Mouse (Mus musculus) liver, embryonic 13.5 days (tissue): ENCODE results near the gene Bmp5. TPM values are rescaled to one million over a fixed set of nuclear protein-coding genes. Genes with fewer than 3 reads are reported as not detected.

Experiments
- ATAC-seq: fragments of 200-750 bp; cut with Nextera tagmentation; 2 replicates; pipeline ENCODE4 v1.8.0; 2017; ENCODE audit warnings: low read depth, mild to moderate bottlenecking, moderate number of reproducible peaks, moderate library complexity
- DNase-seq: peaks from one replicate; pipeline ENCODE4 v3.0.0; 2022
- H3K27ac ChIP-seq: fragments of 300-500 bp; sonication (generic); 2 replicates; pipeline ENCODE4 v1.5.1; 2015; ENCODE audit warnings: moderate library complexity, mild to moderate bottlenecking, inconsistent platforms
- H3K27me3 ChIP-seq: fragments of 300-500 bp; sonication (generic); 2 replicates; pipeline ENCODE4 v1.6.1; 2015; ENCODE audit warnings: mild to moderate bottlenecking, inconsistent platforms
- H3K36me3 ChIP-seq: fragments of 300-500 bp; sonication (generic); 2 replicates; pipeline ENCODE4 v1.6.1; 2015; ENCODE audit warnings: mild to moderate bottlenecking, inconsistent platforms
- H3K4me1 ChIP-seq: fragments of 300-500 bp; sonication (generic); replicated peaks from 2 replicates; pipeline ENCODE4 v1.6.1; 2015; ENCODE audit warnings: inconsistent platforms
- H3K4me2 ChIP-seq: fragments of 300-500 bp; sonication (generic); 2 replicates; pipeline ENCODE4 v1.6.1; 2015; ENCODE audit warnings: inconsistent platforms, mild to moderate bottlenecking, moderate library complexity
- H3K4me3 ChIP-seq: fragments of 300-500 bp; sonication (generic); replicated peaks from 2 replicates; pipeline ENCODE4 v1.5.1; 2015; ENCODE audit warnings: mild to moderate bottlenecking, inconsistent platforms
- H3K9ac ChIP-seq: fragments of 300-500 bp; sonication (generic); 2 replicates; pipeline ENCODE4 v1.6.1; 2015; ENCODE audit warnings: mild to moderate bottlenecking, inconsistent platforms
- H3K9me3 ChIP-seq: fragments of 300-500 bp; sonication (generic); replicated peaks from 2 replicates; pipeline ENCODE4 v1.6.1; 2016; ENCODE audit warnings: inconsistent platforms
- WGBS: fragments of 180-500 bp; shearing (Covaris S2); methylation state at CpG from one replicate; pipeline ENCODE4 v1.1.7; 2015; ENCODE audit not compliant: insufficient replicate concordance; 5-methylcytosine and 5-hydroxymethylcytosine counted together
- microRNA-seq: library from miRNA; unstranded; fragments of <30 nt; microRNA quantifications from one replicate; pipeline ENCODE4, GENCODE M21; 2016
- polyA plus RNA-seq: library from polyadenylated mRNA; unstranded; fragments of >200 nt; fragmentation: Nextera tagmentation; extraction: Ambion mirVana; gene quantifications from 2 replicates; pipeline ENCODE4 v1.2.1, GENCODE M21; 2015

Gene Bmp5
- polyA plus RNA-seq, 1 experiment from 2014 or later = 1.9 TPM

GRCm38 (mm10) chr9:75901219-75901618 is 126.1 kb downstream of the Bmp5 start:
- Histone ChIP-seq H3K4me1 (no peaks in the 10 kb centered on the region; the same call in 1 of the 2 replicates), H3K9ac (no peak overlapping the region), H3K4me2 (no peak overlapping the region), H3K4me3 (no peak overlapping the region), H3K27ac (no peak overlapping the region), H3K27me3 (no peaks in the 10 kb centered on the region), H3K9me3 (no peaks in the 10 kb centered on the region), H3K36me3 (no peaks in the 10 kb centered on the region)
- 73% methylated on average over 9 of the region's 9 CpGs for WGBS
- no peak for DNase-seq
- no peak for ATAC-seq

- no peaks in the 10 kb centered on the region for H3K36me3 ChIP-seq
- H3K9ac ChIP-seq = no peak overlapping the region
- H3K4me3 ChIP-seq = no peak overlapping the region
- no peak overlapping the region for H3K27ac ChIP-seq
- no peaks in the 10 kb centered on the region for H3K27me3 ChIP-seq
- no peaks in the 10 kb centered on the region for H3K4me1 ChIP-seq
- ATAC-seq (no peak), DNase-seq (peak; percentile 11)
- H3K4me2 ChIP-seq = no peak overlapping the region
- no peaks in the 10 kb centered on the region for H3K9me3 ChIP-seq
- 44% methylated on average over 2 of the region's 2 CpGs for WGBS
These were observed 130.3 kb downstream of the Bmp5 start for GRCm38 (mm10) chr9:75905497-75905896.

- no peak for DNase-seq
- no peak overlapping the region for H3K27ac ChIP-seq
These were observed 135.1 kb downstream of the Bmp5 start for GRCm38 (mm10) chr9:75910112-75910799.

GRCm38 (mm10) chr9:75911542-75911941 is 136.4 kb downstream of the Bmp5 start:
- no peak overlapping the region for H3K4me3 ChIP-seq
- ATAC-seq (no peak), DNase-seq (no peak)
- H3K27ac ChIP-seq = no peak overlapping the region
- 73% methylated on average over 7 of the region's 7 CpGs for WGBS
- no peak overlapping the region for H3K9ac ChIP-seq
- no peak overlapping the region for H3K4me2 ChIP-seq
- H3K36me3 ChIP-seq = no peaks in the 10 kb centered on the region
- H3K4me1 ChIP-seq = no peaks in the 10 kb centered on the region
- no peaks in the 10 kb centered on the region for H3K27me3 ChIP-seq
- H3K9me3 ChIP-seq = no peaks in the 10 kb centered on the region

More at GRCm38 (mm10) chr9:75910112-75910799, 135.1 kb downstream of the Bmp5 start:
- Histone ChIP-seq H3K27me3 (no peaks in the 10 kb centered on the region), H3K9ac (no peak overlapping the region), H3K4me3 (no peak overlapping the region), H3K4me1 (no peaks in the 10 kb centered on the region), H3K9me3 (no peaks in the 10 kb centered on the region), H3K36me3 (no peaks in the 10 kb centered on the region), H3K4me2 (no peak overlapping the region)
- 53% methylated on average over 7 of the region's 7 CpGs for WGBS
- ATAC-seq = no peak

- no peak overlapping the region for H3K27ac ChIP-seq
- H3K27me3 ChIP-seq = no peaks in the 10 kb centered on the region
- DNase-seq = no peak
- no peaks in the 10 kb centered on the region for H3K4me1 ChIP-seq
- H3K36me3 ChIP-seq = no peaks in the 10 kb centered on the region
- ATAC-seq = no peak
- no peak overlapping the region for H3K4me3 ChIP-seq
- WGBS = 45% methylated on average over 2 of the region's 2 CpGs
- H3K4me2 ChIP-seq = no peak overlapping the region
- H3K9me3 ChIP-seq = no peaks in the 10 kb centered on the region
- no peak overlapping the region for H3K9ac ChIP-seq
These were observed 140.9 kb downstream of the Bmp5 start for GRCm38 (mm10) chr9:75916027-75916426.

- H3K27me3 ChIP-seq = no peaks in the 10 kb centered on the region
- ATAC-seq (peak; percentile 74), DNase-seq (no peak)
- H3K4me2 ChIP-seq = no peak overlapping the region
- no peaks in the 10 kb centered on the region for H3K36me3 ChIP-seq
- H3K9ac ChIP-seq = no peak overlapping the region
- no peak overlapping the region for H3K4me3 ChIP-seq
- H3K9me3 ChIP-seq = no peaks in the 10 kb centered on the region
- 47% methylated on average over 11 of the region's 11 CpGs for WGBS
- no peak overlapping the region for H3K27ac ChIP-seq
- peaks cover 6% of the 10 kb centered on the region for H3K4me1 ChIP-seq
These were observed 152.2 kb downstream of the Bmp5 start for GRCm38 (mm10) chr9:75927196-75927880.

- Histone ChIP-seq H3K4me3 (no peak overlapping the region), H3K27me3 (no peaks in the 10 kb centered on the region), H3K9me3 (no peaks in the 10 kb centered on the region), H3K4me2 (no peak overlapping the region), H3K36me3 (no peaks in the 10 kb centered on the region), H3K27ac (no peak overlapping the region), H3K9ac (no peak overlapping the region), H3K4me1 (peaks cover 6% of the 10 kb centered on the region)
- WGBS = 57% methylated on average over 5 of the region's 5 CpGs
- no peak for ATAC-seq
- DNase-seq = no peak
These were observed 152.9 kb downstream of the Bmp5 start for GRCm38 (mm10) chr9:75928068-75928467.

- no peak for DNase-seq
- H3K9me3 ChIP-seq = no peaks in the 10 kb centered on the region
- ATAC-seq = no peak
- no peak overlapping the region for H3K4me2 ChIP-seq
- no peaks in the 10 kb centered on the region for H3K27me3 ChIP-seq
- H3K27ac ChIP-seq = no peak overlapping the region
- H3K4me1 ChIP-seq = 0 out of 2 replicates have a peak, but pooled peaks cover 4% of the 10 kb centered on the region
- no peak overlapping the region for H3K4me3 ChIP-seq
- H3K36me3 ChIP-seq = no peaks in the 10 kb centered on the region
- 65% methylated on average over 3 of the region's 3 CpGs for WGBS
- no peak overlapping the region for H3K9ac ChIP-seq
These were observed 169.5 kb downstream of the Bmp5 start for GRCm38 (mm10) chr9:75944663-75945062.

Small RNA genes lying within 50 kb of the gene (microRNA-seq; reads per million reads assigned to microRNA genes)
- gene Gm44355 = not detected

Other genes with a start within 250 kb of the Bmp5 start
- 28.9 and 38.5 TPM in 2 replicates for gene Tmod3, start 215.7 kb upstream of the Bmp5 start, polyA plus RNA-seq
- 0.59 and 0.62 TPM in 2 replicates for gene Tmod2, start 164.0 kb upstream of the Bmp5 start, polyA plus RNA-seq
- gene Lysmd2, start 149.6 kb upstream of the Bmp5 start, polyA plus RNA-seq = 3.7 and 3.8 TPM in 2 replicates
- 0.12 and 0.17 TPM in 2 replicates for gene Scg3, start 91.3 kb upstream of the Bmp5 start, polyA plus RNA-seq
- 0.20 and 0.63 TPM in 2 replicates for gene Hmgcll1, start 239.5 kb downstream of the Bmp5 start, polyA plus RNA-seq